Mouse (Mus musculus): ENCODE results near the gene Vmn1r62.
"Not testable (repeated sequence)": the region's sequence is repeated elsewhere in the genome, so short reads cannot be mapped to it uniquely, and the experiment has no call there.

The Vmn1r62 gene

GRCm38 (mm10) chr7:5673331-5673730, at the start of gene Vmn1r62:
Vmn1r62 (plus strand) TSS chr7:5673631.
- DNase-seq: not testable (repeated sequence)

Measured in right cerebral cortex, postnatal 14 days (tissue).